20 mouse cellular contexts compared by ENCODE assay signal in the genomic region with DNA sequence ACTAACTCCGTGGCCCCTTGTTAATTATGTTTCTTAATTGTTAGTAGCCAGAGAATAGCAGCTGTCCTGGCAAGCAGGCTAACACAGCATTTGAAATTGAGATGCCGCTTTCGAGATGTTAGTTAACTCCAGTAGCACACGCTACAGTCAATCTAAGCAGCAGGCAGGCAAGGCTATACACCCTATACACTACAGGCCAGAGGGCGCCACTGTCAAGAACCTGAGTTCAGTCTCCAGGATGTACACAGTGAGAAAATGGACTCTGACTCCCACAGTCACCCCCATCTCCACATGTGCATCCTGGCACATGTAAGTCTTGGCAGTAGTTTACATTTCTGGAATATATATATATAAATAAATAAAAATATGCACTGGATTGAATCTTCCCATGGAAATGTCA. TPM values are rescaled to one million over a fixed set of nuclear protein-coding genes. Genes with fewer than 3 reads are reported as not detected.
A peak's percentile ranks its signal among the peaks of the same experiment; 100 is the strongest.
DNase-seq lines count a peak whose midpoint lies in the region; ATAC-seq and TF ChIP-seq lines count a peak whose summit lies in the region.
"Had no signal": no experiment of that assay in that cellular context is flagged by ENCODE, and none has a peak within 500 bp of the region (broad histone marks: within the 10 kb centered on the region; RNA-seq: fewer than 3 reads in every experiment).

No protein-coding gene starts in this region.

- 59% methylated on average over 5 of the region's 5 CpGs for WGBS in liver, embryonic 14.5 days (ENCODE audit: insufficient replicate concordance)
- 88% methylated on average over 5 of the region's 5 CpGs for WGBS in liver, embryonic 11.5 days

- no peaks in the 10 kb centered on the region for H3K9me3 ChIP-seq in liver, embryonic 14.5 days (ENCODE audit: control insufficient read depth, low read length)
- H3K9me3 ChIP-seq in liver, embryonic 11.5 days (ENCODE audit: control insufficient read depth, low read length), result no peaks in the 10 kb centered on the region
- H3K9me3 ChIP-seq: heart, embryonic 15.5 days; hindbrain, embryonic 12.5 days; limb, embryonic 13.5 days; lung, embryonic 15.5 days had no signal

- H3K4me1 ChIP-seq in liver, embryonic 14.5 days (replicated peaks; ENCODE audit: control insufficient read depth in 2 of 2, insufficient read depth in 2 of 2, low read length in 1 of 2), result 0 out of 4 replicates have a peak, but pooled peaks cover 0 to 2% of the 10 kb centered on the region in 2 experiments
- no peaks in the 10 kb centered on the region; the same call in 1 of the 2 replicates for H3K4me1 ChIP-seq in liver, embryonic 11.5 days (replicated peaks; ENCODE audit: control insufficient read depth, insufficient read depth, low read length)
- H3K4me1 ChIP-seq: hindbrain, embryonic 12.5 days had no signal

- ATAC-seq in liver, embryonic 14.5 days (ENCODE audit: insufficient read depth), result no peak
- no peak for ATAC-seq in liver, embryonic 11.5 days (replicated peaks; ENCODE audit: low FRiP score)

- no peaks in the 10 kb centered on the region for H3K27me3 ChIP-seq in liver, embryonic 14.5 days (ENCODE audit: control insufficient read depth, insufficient read depth, low read length)
- H3K27me3 ChIP-seq in liver, embryonic 11.5 days (replicated peaks; ENCODE audit: control insufficient read depth, insufficient read depth, low read length), result no peaks in the 10 kb centered on the region
- H3K27me3 ChIP-seq: heart, embryonic 15.5 days; hindbrain, embryonic 12.5 days had no signal

- no peaks in the 10 kb centered on the region for H3K36me3 ChIP-seq in liver, embryonic 14.5 days (replicated peaks; ENCODE audit: control insufficient read depth, insufficient read depth, low read depth)
- H3K36me3 ChIP-seq in liver, embryonic 11.5 days (ENCODE audit: control insufficient read depth, insufficient read depth, low read length), result no peaks in the 10 kb centered on the region
- H3K36me3 ChIP-seq: heart, embryonic 15.5 days; hindbrain, embryonic 12.5 days; limb, embryonic 13.5 days; lung, embryonic 15.5 days had no signal

- no peak overlapping the region for H3K9ac ChIP-seq in liver, embryonic 14.5 days (replicated peaks)
- H3K9ac ChIP-seq in liver, embryonic 11.5 days (ENCODE audit: low read depth, low read length), result no peak overlapping the region
- H3K9ac ChIP-seq: heart, embryonic 15.5 days; hindbrain, embryonic 12.5 days; limb, embryonic 13.5 days; lung, embryonic 15.5 days had no signal

- H3K4me3 ChIP-seq in gastrocnemius, adult 2 months, result no peak overlapping the region
- no peak overlapping the region for H3K4me3 ChIP-seq in liver, embryonic 14.5 days (ENCODE audit: insufficient read depth in 1 of 2, low read depth in 2 of 2, low read length in 2 of 2)
- H3K4me3 ChIP-seq in liver, embryonic 11.5 days (ENCODE audit: low read depth, low read length), result no peak overlapping the region
- H3K4me3 ChIP-seq: heart, embryonic 15.5 days; hindbrain, embryonic 12.5 days; left cerebral cortex, adult 2 months; limb, embryonic 13.5 days; lung, embryonic 15.5 days; myocyte had no signal

- no peak overlapping the region for H3K4me2 ChIP-seq in liver, embryonic 14.5 days (ENCODE audit: low read depth)
- no peak overlapping the region for H3K4me2 ChIP-seq in liver, embryonic 11.5 days
- H3K4me2 ChIP-seq: heart, embryonic 15.5 days; hindbrain, embryonic 12.5 days; limb, embryonic 13.5 days; lung, embryonic 15.5 days had no signal

- no peak overlapping the region for H3K27ac ChIP-seq in gastrocnemius, adult 2 months
- no peak overlapping the region for H3K27ac ChIP-seq in liver, embryonic 14.5 days
- no peak overlapping the region for H3K27ac ChIP-seq in liver, embryonic 11.5 days (ENCODE audit: low read depth, low read length)
- H3K27ac ChIP-seq: heart, embryonic 15.5 days; hindbrain, embryonic 12.5 days; left cerebral cortex, adult 2 months; limb, embryonic 13.5 days; lung, embryonic 15.5 days had no signal

- no peak for DNase-seq in gastrocnemius, adult 2 months
- DNase-seq in gastrocnemius, postnatal 25 days, result no peak
- no peak for DNase-seq in liver, embryonic 14.5 days (ENCODE audit: low read depth in 3 of 3, low spot score in 3 of 3)
- no peak for DNase-seq in liver, embryonic 11.5 days (ENCODE audit: low spot score)
- peak; percentile 41 for DNase-seq in thymus, postnatal 14 days
- no peak for DNase-seq in thymus, postnatal 10 days (ENCODE audit: low spot score in 2 of 2)
- DNase-seq in left cerebral cortex, adult 9 months (ENCODE audit: low spot score in 2 of 2), result no peak
- no peak for DNase-seq in left cerebral cortex, adult 18-20 months (ENCODE audit: low spot score in 2 of 2)
- DNase-seq: cerebellum, postnatal 10 days; kidney, adult 8-10 months had no signal

- TF ChIP-seq EP300 in liver, embryonic 14.5 days (IDR thresholded peaks at IDR 0.05; ENCODE audit: low read depth), result no peak

- TF ChIP-seq CTCF in gastrocnemius, adult 2 months (IDR thresholded peaks at IDR 0.05), result peak; percentile 23
- TF ChIP-seq CTCF in liver, embryonic 14.5 days (IDR thresholded peaks at IDR 0.05; ENCODE audit: low read depth), result peak; percentile 29; the same call in 1 of the 2 replicates

- intact Hi-C loops in gastrocnemius, adult 2 months (cut with DNase I), result no loop called here

RNA-seq across cellular contexts. Expression of gene Iqch, which starts 22.6 kb away (rescaled TPM):
- not detected for total RNA-seq in gastrocnemius, adult 2 months (2021)
- not detected for total RNA-seq in gastrocnemius, postnatal 25 days (2021)
- polyA plus RNA-seq in liver, embryonic 14.5 days (2012; rRNA removed), result 0.01 TPM in 1 of 2 replicates, not detected in the other
- not detected in 2 replicates for polyA plus RNA-seq in liver, embryonic 14.5 days (2014; fragmentation: Nextera tagmentation; extraction: Ambion mirVana)
- polyA plus RNA-seq in liver, embryonic 11.5 days (2014; fragmentation: Nextera tagmentation; extraction: Ambion mirVana), result 0.05 TPM in 1 of 2 replicates, not detected in the other
- total RNA-seq in left cerebral cortex, adult 18-20 months (2021), result not detected
- total RNA-seq: gastrocnemius, postnatal 4 days; left cerebral cortex, adult 2 months had no signal
- polyA plus RNA-seq: C2C12; embryonic facial prominence, embryonic 11.5 days; large intestine, adult 2 months; myocyte had no signal

RNA-seq across cellular contexts. Expression of gene Aagab, which starts 22.8 kb away (rescaled TPM):
- total RNA-seq in gastrocnemius, adult 2 months (2021), result 10 to 100 TPM; 11.1 to 12.2 TPM
- total RNA-seq in gastrocnemius, postnatal 25 days (2021), result 10 to 100 TPM; 10.1 to 12.4 TPM
- polyA plus RNA-seq in liver, embryonic 14.5 days (2012; rRNA removed), result 4.8 and 6.9 TPM in 2 replicates
- polyA plus RNA-seq in liver, embryonic 14.5 days (2014; fragmentation: Nextera tagmentation; extraction: Ambion mirVana), result 15.0 and 16.7 TPM in 2 replicates
- polyA plus RNA-seq in liver, embryonic 11.5 days (2014; fragmentation: Nextera tagmentation; extraction: Ambion mirVana), result 27.7 and 32.4 TPM in 2 replicates
- 10 to 100 TPM; 45.0 to 48.9 TPM for total RNA-seq in left cerebral cortex, adult 18-20 months (2021)
